Mouse (Mus musculus): ENCODE measurements around the gene Pcgf2. TPM values are rescaled to one million over a fixed set of nuclear protein-coding genes. Genes with fewer than 3 reads are reported as not detected.

Pcgf2 gene
- 3.4 and 5.3 TPM in 2 replicates for polyA plus RNA-seq (2021; fragmentation: Nextera tagmentation)
- long read RNA-seq, experiment 1, partial matches to known transcripts, result 1 of 2 reads
- long read RNA-seq, experiment 1, other reads (novel, unspliced or antisense), result 1 of 2 reads
- long read RNA-seq, experiment 2, partial matches to known transcripts, result 1 of 2 reads
- long read RNA-seq, experiment 2, other reads (novel, unspliced or antisense), result 1 of 2 reads

DNA sequence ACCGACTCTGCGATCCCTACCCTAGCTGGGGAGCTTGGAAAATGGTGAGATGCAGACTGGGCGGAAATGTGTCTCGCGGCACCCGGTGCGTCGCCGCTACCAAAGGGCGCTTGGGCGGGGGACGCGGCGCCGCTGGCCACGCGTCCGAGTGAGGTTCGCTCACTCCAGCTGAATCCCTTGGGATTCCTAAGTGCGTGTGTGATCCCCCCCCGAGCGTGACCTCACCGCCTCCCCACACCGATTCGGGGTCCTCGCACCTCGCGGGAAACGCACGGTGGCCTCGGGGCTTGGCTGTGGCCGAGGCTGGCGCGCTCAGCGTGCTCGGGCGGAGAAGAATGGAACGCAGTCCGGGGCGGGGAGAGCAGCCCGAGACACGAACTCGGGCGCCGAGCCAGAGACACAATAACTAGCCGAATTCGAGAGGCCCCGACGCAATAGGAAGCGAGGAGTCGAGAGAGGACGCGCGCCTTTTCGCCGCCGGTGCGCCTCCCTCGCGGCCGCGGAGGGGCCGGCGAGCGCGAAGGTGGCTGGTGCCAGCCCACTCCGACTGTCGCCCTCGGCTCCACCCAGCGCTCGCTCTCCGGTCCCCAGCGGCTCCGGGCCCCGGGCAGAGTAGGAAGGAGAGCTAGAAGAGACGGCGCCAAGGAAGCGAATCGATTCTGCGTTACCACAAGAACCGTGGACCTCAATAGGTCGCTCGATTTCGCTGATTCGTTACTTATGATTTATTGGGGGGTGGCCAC is at the start of gene Pcgf2:
Gene Pcgf2 (minus strand): TSS at position 495 of the 743 bp plus-strand sequence.

GRCm38 (mm10) chr11:97744063-97744717 is 43.9 kb upstream of the Pcgf2 start, which contains the start of gene Pip4k2b:
Gene Pip4k2b, minus strand, starts transcription at chr11:97744704.

DNA sequence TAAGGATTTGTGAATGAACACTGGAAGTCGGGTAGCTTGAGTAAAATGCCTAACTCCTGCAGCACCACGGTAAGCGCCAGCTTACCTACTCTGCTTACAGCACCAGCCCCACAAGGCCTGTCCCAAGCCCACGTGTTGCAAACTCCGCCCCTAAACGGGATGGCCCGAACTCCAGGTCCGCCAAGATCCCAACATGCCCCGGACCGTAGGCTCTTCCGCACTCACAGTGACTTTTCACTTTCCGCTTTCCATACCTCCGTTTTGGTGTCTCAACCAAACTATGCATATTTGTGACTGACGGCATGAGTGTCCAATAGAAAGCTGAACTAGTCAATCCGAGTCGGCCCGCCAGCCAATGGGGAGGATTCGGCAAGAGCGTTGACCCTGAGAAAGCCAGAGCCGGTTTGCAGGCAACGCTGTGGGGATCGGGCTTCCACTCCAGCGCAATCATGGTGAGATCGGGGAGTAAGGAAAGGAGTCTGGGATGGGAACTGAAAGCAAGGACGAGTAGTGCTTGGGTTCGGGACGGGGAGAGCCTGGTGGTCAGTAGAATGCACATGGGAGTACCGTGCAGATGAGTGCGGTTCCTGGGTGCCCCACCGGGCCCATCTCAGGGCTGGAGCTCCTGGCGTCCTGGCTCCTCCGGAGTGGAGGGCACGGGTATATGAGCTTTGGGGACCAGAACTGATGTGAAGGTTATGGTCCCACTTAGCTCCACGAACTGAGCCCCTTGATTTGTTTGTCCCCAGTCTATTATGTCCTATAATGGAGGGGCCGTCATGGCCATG is 2.9 kb upstream of the Pcgf2 start, which contains the start of gene Psmb3:
Gene Psmb3 (plus strand): TSS at position 361 of the 788 bp plus-strand sequence.

GRCm38 (mm10) chr11:97685613-97686321 is 14.5 kb downstream of the Pcgf2 start, which contains the start of gene Cisd3:
Gene Cisd3, plus strand, starts transcription at chr11:97685826.

DNA sequence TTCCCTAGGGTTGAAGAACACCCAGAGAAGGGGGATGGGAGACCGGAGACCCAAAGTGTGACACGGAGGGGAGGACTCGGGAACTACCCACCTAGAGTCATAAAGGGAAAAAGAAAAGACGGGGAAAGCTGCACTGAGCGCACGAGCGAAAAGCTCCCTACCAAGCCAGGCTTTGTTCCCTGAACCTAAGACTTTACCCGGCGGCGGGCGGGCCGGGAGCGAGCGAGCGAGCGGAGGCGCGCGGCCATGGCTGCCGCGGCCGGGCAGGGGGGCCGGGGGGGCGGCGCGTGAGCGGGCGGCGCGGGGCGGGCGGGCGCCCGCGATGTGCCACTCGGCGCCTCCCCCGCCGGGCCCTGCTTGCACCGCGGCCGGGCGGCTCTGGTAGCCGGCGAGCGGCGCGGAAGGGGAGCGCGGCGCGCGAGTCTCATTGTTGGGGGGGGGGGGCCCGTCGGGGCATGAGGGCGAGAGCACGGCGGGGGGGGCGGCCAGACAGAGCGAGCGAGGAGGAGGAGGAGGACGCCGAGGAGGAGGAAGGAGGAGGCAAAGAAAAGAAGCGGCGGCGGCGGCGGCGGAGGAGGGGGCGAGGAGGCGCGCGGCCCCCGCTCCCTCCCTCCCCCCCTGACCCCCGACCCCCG is 37.3 kb downstream of the Pcgf2 start, which contains the start of gene Mllt6:
Gene Mllt6 (plus strand): TSS at position 522 of the 635 bp plus-strand sequence.

Other genes starting within 250 kb of the Pcgf2 start
- gene 4933428G20Rik, start 200.2 kb downstream of the Pcgf2 start, polyA plus RNA-seq (2021; fragmentation: Nextera tagmentation), result 0.08 TPM in 1 of 2 replicates, not detected in the other
- gene Srcin1, start 124.3 kb downstream of the Pcgf2 start, polyA plus RNA-seq (2021; fragmentation: Nextera tagmentation), result 5.1 and 15.8 TPM in 2 replicates
- gene Epop, start 70.8 kb downstream of the Pcgf2 start, polyA plus RNA-seq (2021; fragmentation: Nextera tagmentation), result 5.4 and 70.5 TPM in 2 replicates
- 4.9 and 7.0 TPM in 2 replicates for gene Mllt6, start 37.1 kb downstream of the Pcgf2 start, polyA plus RNA-seq (2021; fragmentation: Nextera tagmentation)
- gene Cisd3, start 14.7 kb downstream of the Pcgf2 start, polyA plus RNA-seq (2021; fragmentation: Nextera tagmentation), result 79.1 and 82.1 TPM in 2 replicates
- 369 and 399 TPM in 2 replicates for gene Psmb3, start 2.9 kb upstream of the Pcgf2 start, polyA plus RNA-seq (2021; fragmentation: Nextera tagmentation)
- 2.9 and 3.2 TPM in 2 replicates for gene Pip4k2b, start 44.2 kb upstream of the Pcgf2 start, polyA plus RNA-seq (2021; fragmentation: Nextera tagmentation)
- 7.0 and 7.1 TPM in 2 replicates for gene Cwc25, start 66.1 kb upstream of the Pcgf2 start, polyA plus RNA-seq (2021; fragmentation: Nextera tagmentation)
- gene 1700001P01Rik, start 75.4 kb upstream of the Pcgf2 start, polyA plus RNA-seq (2021; fragmentation: Nextera tagmentation), result 0.40 TPM in 1 of 2 replicates, not detected in the other
- gene Rpl23, start 81.9 kb upstream of the Pcgf2 start, polyA plus RNA-seq (2021; fragmentation: Nextera tagmentation), result 578 and 861 TPM in 2 replicates
- 49.7 and 74.1 TPM in 2 replicates for gene Lasp1, start 98.5 kb upstream of the Pcgf2 start, polyA plus RNA-seq (2021; fragmentation: Nextera tagmentation)
- 92.0 and 101 TPM in 2 replicates for gene B230217C12Rik, start 140.3 kb upstream of the Pcgf2 start, polyA plus RNA-seq (2021; fragmentation: Nextera tagmentation)
- 1.6 and 2.0 TPM in 2 replicates for gene Fbxo47, start 183.7 kb upstream of the Pcgf2 start, polyA plus RNA-seq (2021; fragmentation: Nextera tagmentation)